Mouse (Mus musculus) adrenal gland, adult 10 weeks (tissue): ENCODE data around the gene Psmd3. TPM values are rescaled to one million over a fixed set of nuclear protein-coding genes. Genes with fewer than 3 reads are reported as not detected.

Experiments
- polyA plus RNA-seq: library from polyadenylated mRNA; stranded (reverse); fragments of 350-450 nt; fragmentation: Illumina TruSeq; extraction: RNeasy Lipid Tissue Mini Kit (QIAGEN cat#74804); gene quantifications from one replicate; pipeline ENCODE4 v1.2.3, GENCODE M21; 2014; ENCODE audit warnings: low read depth, low replicate concordance

The Psmd3 gene
- 17.7 TPM for polyA plus RNA-seq

DNA sequence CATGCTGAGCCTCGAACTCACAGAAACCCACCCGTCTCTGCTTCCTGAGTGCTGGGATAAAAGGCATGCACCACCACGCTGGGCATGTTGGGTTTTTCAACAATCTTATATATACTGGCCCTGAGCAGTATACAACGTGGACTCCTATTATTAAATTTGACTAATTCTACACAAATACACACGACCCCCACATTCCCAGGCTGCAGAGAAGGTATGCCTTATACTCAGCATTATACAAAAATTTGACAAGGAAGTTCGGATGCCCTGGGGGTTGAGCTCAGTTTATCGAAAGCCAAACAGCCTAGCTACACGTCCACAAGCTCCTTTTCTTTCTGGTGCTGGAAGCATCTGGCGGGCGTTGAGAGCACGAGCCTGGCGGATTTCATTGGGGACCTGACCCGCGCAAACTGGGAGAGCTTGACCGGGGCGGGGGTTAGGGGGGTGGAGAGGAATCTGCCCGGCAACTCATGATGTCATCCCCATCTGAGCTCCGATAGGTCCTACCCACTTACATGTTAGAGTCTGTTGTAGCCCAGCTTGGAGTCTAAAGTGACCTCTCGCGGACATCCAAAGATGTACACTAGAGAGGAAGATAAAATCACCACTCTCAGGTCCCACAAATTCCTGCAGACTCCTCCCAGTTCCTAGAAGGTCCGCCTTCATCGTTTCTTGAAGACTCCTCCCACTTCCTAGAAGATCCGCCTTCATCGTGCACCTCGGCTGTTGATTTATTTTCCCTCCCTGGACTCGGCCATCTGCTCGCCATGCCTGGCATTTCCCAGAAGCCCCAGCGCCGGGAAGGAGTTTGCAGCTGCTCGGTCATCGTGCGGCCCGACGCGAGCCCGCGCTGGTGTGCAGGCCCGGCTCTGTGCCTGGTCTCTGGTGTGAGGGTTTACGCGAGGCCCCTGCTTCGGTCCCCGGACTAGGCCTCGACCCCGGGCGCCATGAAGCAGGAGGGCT lies at the start of gene Psmd3:
Gene Psmd3, plus strand, starts transcription at position 769 of the 960 bp plus-strand sequence.

DNA sequence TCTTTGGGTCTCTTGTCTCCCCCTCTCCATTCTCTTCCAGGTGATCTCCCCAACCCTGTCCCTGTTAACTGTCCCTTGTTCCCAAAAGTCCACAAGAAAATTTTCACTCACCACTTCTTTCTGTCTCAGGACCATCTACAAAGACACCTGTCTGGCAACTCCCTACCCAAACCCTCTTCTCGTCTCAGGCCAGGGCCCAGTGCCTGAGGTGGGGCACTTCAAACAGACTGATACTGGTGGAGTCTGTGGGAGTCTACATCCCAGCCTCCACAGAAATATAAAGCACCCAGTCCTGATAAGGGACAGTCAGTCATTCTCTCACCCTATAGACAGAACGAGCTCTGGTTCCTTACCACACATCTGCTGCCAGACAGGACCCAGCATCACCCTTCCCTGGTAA lies 35.9 kb upstream of the Psmd3 start, which contains the start of gene Gsdma2:
Gene Gsdma2, plus strand, starts transcription at position 301 of the 400 bp plus-strand sequence.

DNA sequence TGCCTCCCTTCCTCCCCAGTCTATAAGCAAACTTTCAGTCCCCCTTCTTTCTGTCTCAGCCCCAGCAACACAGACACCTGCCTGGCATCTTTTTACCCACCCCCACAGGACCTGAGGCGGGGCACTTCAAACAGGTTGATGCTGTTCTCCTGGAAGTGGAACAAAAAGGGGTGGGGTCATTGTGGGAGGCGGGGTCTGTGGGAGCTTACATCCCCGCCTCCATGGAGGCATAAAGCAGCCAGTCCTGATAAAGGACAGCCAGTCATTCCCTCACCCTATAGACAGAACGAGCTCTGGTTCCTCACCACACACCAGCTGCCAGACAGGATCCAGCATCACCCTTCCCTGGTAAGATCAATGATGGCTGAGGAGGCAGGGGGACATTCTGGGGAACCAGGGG lies 18.3 kb upstream of the Psmd3 start, which contains the start of gene Gsdma:
Gene Gsdma, plus strand, starts transcription at position 261 of the 400 bp plus-strand sequence.

DNA sequence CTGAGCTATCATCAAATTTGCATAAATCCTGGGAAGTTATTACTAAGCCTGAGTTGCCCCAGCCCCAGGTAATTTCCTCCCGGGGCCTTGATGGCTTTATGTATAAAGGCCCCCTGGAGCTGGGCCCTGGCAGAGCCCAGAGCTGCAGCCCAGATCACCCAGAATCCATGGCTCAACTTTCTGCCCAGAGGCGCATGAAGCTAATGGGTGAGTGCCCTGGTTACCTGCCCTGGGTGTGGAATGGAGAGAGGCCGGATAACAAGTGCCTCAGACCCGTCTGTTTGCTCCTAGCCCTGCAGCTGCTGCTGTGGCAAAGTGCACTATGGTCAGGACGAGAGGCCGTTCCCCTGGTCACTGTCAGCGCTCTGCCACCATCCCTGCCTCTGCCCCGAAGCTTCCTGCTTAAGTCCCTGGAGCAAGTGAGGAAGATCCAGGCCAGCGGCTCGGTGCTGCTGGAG lies 18.9 kb downstream of the Psmd3 start, which contains the start of gene Csf3:
Gene Csf3, plus strand, starts transcription at position 51 of the 458 bp plus-strand sequence.

DNA sequence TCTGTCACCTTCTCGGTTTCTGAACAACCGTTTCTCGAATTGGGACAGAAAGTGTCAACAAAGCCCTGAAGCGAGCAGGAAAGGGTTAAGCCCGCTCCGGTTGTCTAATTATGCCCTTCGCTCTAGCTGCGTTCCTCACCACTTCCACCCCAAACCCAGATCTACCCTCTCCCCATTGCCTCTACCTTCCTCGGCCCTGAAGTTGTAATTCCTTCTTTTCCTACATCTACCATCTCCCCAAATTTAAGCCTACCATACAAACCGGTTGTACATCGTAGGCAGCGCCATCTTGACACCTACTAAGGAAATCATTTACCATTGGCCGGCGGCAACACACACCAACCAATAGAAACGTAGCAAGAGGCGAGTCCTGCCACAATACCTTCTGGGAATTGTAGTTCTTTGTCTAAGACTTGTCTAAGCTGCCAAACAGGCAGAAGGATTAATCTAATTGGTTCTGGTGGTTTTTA lies 46.8 kb downstream of the Psmd3 start, which contains the start of gene Med24:
Gene Med24, minus strand, starts transcription at position 317 of the 470 bp plus-strand sequence.

DNA sequence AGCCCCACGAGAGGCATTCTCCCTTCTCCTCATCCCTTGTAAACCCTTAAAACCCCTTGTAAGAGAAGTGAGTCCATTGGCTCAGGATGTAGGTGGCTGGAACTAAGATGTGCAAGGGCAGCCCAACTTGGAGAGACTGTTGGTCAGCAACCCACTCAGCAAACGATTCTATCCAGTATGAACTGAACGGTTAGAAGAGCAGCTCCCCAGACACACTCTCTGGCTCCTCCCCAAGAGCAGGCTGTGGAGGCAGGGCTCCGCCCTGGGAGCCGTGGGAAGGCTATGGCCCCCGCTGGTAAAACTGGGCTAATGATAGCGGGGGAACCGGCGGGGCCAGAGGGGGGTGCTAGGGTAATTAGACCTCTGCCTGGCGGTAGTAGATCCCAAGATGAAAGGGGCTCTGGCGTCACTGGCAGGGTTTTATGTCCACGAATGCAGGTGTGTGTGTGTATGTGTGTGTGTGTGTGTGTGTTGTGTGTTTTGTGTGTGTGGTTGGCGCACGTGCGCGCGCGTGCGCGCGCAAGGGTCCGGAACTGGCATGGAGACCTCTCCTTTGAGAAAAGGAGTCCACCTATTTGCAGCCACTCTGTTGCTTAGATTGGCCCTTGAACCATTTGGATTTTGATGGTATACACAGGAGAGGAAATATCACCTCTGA lies 58.2 kb downstream of the Psmd3 start, which contains the start of gene Thra:
Gene Thra, plus strand, starts transcription at position 246 of the 658 bp plus-strand sequence.

Other genes starting within 250 kb of the Psmd3 start
- 46.0 TPM for gene Mien1, start 243.6 kb upstream of the Psmd3 start, polyA plus RNA-seq
- gene Grb7, start 236.2 kb upstream of the Psmd3 start, polyA plus RNA-seq, result not detected
- 0.52 TPM for gene Ikzf3, start 136.5 kb upstream of the Psmd3 start, polyA plus RNA-seq
- not detected for gene Zpbp2, start 131.5 kb upstream of the Psmd3 start, polyA plus RNA-seq
- 19.8 TPM for gene Ormdl3, start 95.2 kb upstream of the Psmd3 start, polyA plus RNA-seq
- not detected for gene Lrrc3c, start 84.3 kb upstream of the Psmd3 start, polyA plus RNA-seq
- 0.64 TPM for gene Gm12355, start 56.9 kb upstream of the Psmd3 start, polyA plus RNA-seq
- gene Gsdma3, start 56.2 kb upstream of the Psmd3 start, polyA plus RNA-seq, result not detected
- gene Gsdma2, start 35.8 kb upstream of the Psmd3 start, polyA plus RNA-seq, result not detected
- not detected for gene Gsdma, start 18.2 kb upstream of the Psmd3 start, polyA plus RNA-seq
- gene Csf3, start 18.7 kb downstream of the Psmd3 start, polyA plus RNA-seq, result not detected
- gene Med24, start 46.9 kb downstream of the Psmd3 start, polyA plus RNA-seq, result 5.1 TPM
- gene Thra, start 58.1 kb downstream of the Psmd3 start, polyA plus RNA-seq, result 10.6 TPM
- 8.7 TPM for gene Nr1d1, start 92.8 kb downstream of the Psmd3 start, polyA plus RNA-seq
- gene Msl1, start 113.0 kb downstream of the Psmd3 start, polyA plus RNA-seq, result 93.3 TPM
- 20.9 TPM for gene Casc3, start 122.4 kb downstream of the Psmd3 start, polyA plus RNA-seq
- 0.23 TPM for gene Rapgefl1, start 154.2 kb downstream of the Psmd3 start, polyA plus RNA-seq
- gene Wipf2, start 181.1 kb downstream of the Psmd3 start, polyA plus RNA-seq, result 9.9 TPM
- 0.58 TPM for gene Cdc6, start 225.2 kb downstream of the Psmd3 start, polyA plus RNA-seq
- 1.1 TPM for gene Rara, start 245.3 kb downstream of the Psmd3 start, polyA plus RNA-seq